17 mouse cellular contexts compared by ENCODE assay signal in the genomic region with DNA sequence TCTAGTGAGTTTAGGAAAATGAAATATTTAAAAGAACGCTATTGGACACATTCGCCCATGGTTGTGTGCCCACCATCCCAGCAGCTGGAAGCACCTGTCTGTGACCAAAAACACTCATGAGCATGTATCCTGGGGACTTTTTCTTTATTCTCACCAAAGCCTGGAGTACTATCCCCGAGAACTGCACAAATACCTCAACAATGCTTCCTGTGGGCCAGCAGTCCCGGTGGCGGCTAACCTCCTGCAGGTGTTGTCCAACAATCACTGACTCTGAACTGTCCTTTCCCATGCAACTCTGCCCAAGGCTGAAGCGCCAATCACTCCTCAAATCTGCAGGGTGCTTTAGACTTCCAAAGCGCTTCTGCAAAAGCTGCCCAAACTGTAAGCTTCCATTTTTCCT. TPM values are rescaled to one million over a fixed set of nuclear protein-coding genes. Genes with fewer than 3 reads are reported as not detected.
"Had no signal": no experiment of that assay in that cellular context is flagged by ENCODE, and none has a peak within 500 bp of the region (broad histone marks: within the 10 kb centered on the region; RNA-seq: fewer than 3 reads in every experiment).

No protein-coding gene starts in this region.

- DNase-seq: retina, postnatal 1 day; right cerebral cortex, adult 18-20 months; right cerebral cortex, postnatal 14 days; right cerebral cortex, postnatal 25 days; right cerebral cortex, postnatal 4 days; spleen, adult 18-20 months; thymus, adult 18-20 months; thymus, adult 2 months; thymus, postnatal 14 days; thymus, postnatal 25 days; thymus, postnatal 36 days had no signal

- H3K9ac ChIP-seq: neural tube, embryonic 12.5 days; neural tube, embryonic 13.5 days; neural tube, embryonic 15.5 days; stomach, embryonic 15.5 days had no signal

- H3K4me2 ChIP-seq: neural tube, embryonic 12.5 days; neural tube, embryonic 13.5 days; neural tube, embryonic 15.5 days; stomach, embryonic 15.5 days had no signal

- H3K36me3 ChIP-seq: neural tube, embryonic 12.5 days; neural tube, embryonic 13.5 days; neural tube, embryonic 15.5 days; stomach, embryonic 15.5 days had no signal

- H3K27me3 ChIP-seq: neural tube, embryonic 12.5 days; neural tube, embryonic 13.5 days; neural tube, embryonic 15.5 days; stomach, embryonic 15.5 days had no signal

- H3K9me3 ChIP-seq: neural tube, embryonic 12.5 days; neural tube, embryonic 13.5 days; neural tube, embryonic 15.5 days; stomach, embryonic 15.5 days had no signal

- H3K4me1 ChIP-seq: neural tube, embryonic 12.5 days had no signal

- H3K4me3 ChIP-seq: neural tube, embryonic 12.5 days; neural tube, embryonic 13.5 days; neural tube, embryonic 15.5 days; stomach, embryonic 15.5 days had no signal

- H3K27ac ChIP-seq: neural tube, embryonic 12.5 days; neural tube, embryonic 15.5 days; stomach, embryonic 15.5 days; stomach, postnatal 0 days had no signal

RNA-seq across cellular contexts. Expression of a gene that starts 12.1 kb away (rescaled TPM):
- polyA plus RNA-seq: neural tube, embryonic 14.5 days had no signal
